Mouse (Mus musculus) embryo, embryonic 11.5 days (tissue): ENCODE results near the gene Arl14.

Experiments used
- DNase-seq: peaks from one replicate; pipeline ENCODE4 v3.0.0-alpha.2; 2012; ENCODE audit warnings: low read depth, low spot score

The Arl14 gene

GRCm38 (mm10) chr3:69271812-69272211, 49.6 kb downstream of the Arl14 start:
- no peak for DNase-seq
